8 mouse cellular contexts compared by ENCODE assay signal in genomic region chr1:165634151-165634884, GRCm38 (mm10). TPM values are rescaled to one million over a fixed set of nuclear protein-coding genes. Genes with fewer than 3 reads are reported as not detected.
DNase-seq lines count a peak whose midpoint lies in the region; ATAC-seq lines count a peak whose summit lies in the region.

Gene Mpzl1, minus strand, starts transcription at chr1:165634538.

- no peaks in the 10 kb centered on the region for H3K27me3 ChIP-seq in forebrain, embryonic 14.5 days (replicated peaks; ENCODE audit: control insufficient read depth, insufficient read depth, low read length)
- no peaks in the 10 kb centered on the region for H3K27me3 ChIP-seq in neural tube, embryonic 15.5 days (replicated peaks)

- H3K4me1 ChIP-seq in forebrain, embryonic 14.5 days (ENCODE audit: control insufficient read depth, insufficient read depth, low read length), result peaks cover 7% of the 10 kb centered on the region; the same call in 1 of the 2 replicates
- H3K4me1 ChIP-seq in neural tube, embryonic 15.5 days, result peaks cover 48% of the 10 kb centered on the region

- H3K9ac ChIP-seq in forebrain, embryonic 14.5 days (ENCODE audit: low read length), result peak within 1 kb of the TSS; percentile 90
- peak within 1 kb of the TSS; percentile 91 for H3K9ac ChIP-seq in neural tube, embryonic 15.5 days (replicated peaks)

- DNase-seq in ES-CJ7 (ENCODE audit: low read depth, low spot score), result peak; percentile 99
- DNase-seq in cerebellum, adult 11 months, result peak; percentile 100
- peak; percentile 99 for DNase-seq in forebrain, embryonic 14.5 days (ENCODE audit: low spot score)
- DNase-seq in heart, postnatal 14 days, result peak; percentile 99
- peak; percentile 98 for DNase-seq in layer of hippocampus, adult 11-12 months (ENCODE audit: low spot score)
- peak; percentile 99 for DNase-seq in lung, adult 18-20 months
- DNase-seq in testis, postnatal 14 days (ENCODE audit: low spot score), result peak; percentile 99

- H3K4me3 ChIP-seq in forebrain, embryonic 14.5 days (ENCODE audit: low read depth, low read length), result peak within 1 kb of the TSS; percentile 78
- peak within 1 kb of the TSS; percentile 86 for H3K4me3 ChIP-seq in neural tube, embryonic 15.5 days (replicated peaks)

- ATAC-seq in forebrain, embryonic 14.5 days, result peak; percentile 99
- ATAC-seq in neural tube, embryonic 15.5 days (ENCODE audit: low FRiP score), result peak; percentile 99

- H3K4me2 ChIP-seq in forebrain, embryonic 14.5 days (ENCODE audit: low read length), result peak within 1 kb of the TSS; percentile 70
- H3K4me2 ChIP-seq in neural tube, embryonic 15.5 days, result peak within 1 kb of the TSS; percentile 77

- peak within 1 kb of the TSS; percentile 95 for H3K27ac ChIP-seq in forebrain, embryonic 14.5 days (ENCODE audit: low read depth, low read length)
- H3K27ac ChIP-seq in neural tube, embryonic 15.5 days (replicated peaks), result peak within 1 kb of the TSS; percentile 98

- no peaks in the 10 kb centered on the region for H3K36me3 ChIP-seq in forebrain, embryonic 14.5 days (ENCODE audit: control insufficient read depth, insufficient read depth, low read length)
- no peaks in the 10 kb centered on the region for H3K36me3 ChIP-seq in neural tube, embryonic 15.5 days

- intact Hi-C loops in heart, postnatal 14 days (cut with DNase I), result loop anchor here (2.0 to 10.0 kb wide), 3 partner anchors 52 to 520 kb away; partner anchors contain the start of genes Dcaf6 and Mpc2

- whole genome bisulfite sequencing in forebrain, embryonic 14.5 days, result under 1% methylated on average over 42 of the region's 73 CpGs
- 1% methylated on average over 59 of the region's 73 CpGs for WGBS in neural tube, embryonic 15.5 days

- H3K9me3 ChIP-seq in forebrain, embryonic 14.5 days (replicated peaks; ENCODE audit: control insufficient read depth, low read length), result no peaks in the 10 kb centered on the region
- H3K9me3 ChIP-seq in neural tube, embryonic 15.5 days (replicated peaks), result no peaks in the 10 kb centered on the region

RNA-seq across cellular contexts. Expression of gene Mpzl1, which starts in this region (rescaled TPM):
- polyA plus RNA-seq in forebrain, embryonic 14.5 days (2014; fragmentation: Nextera tagmentation; extraction: Ambion mirVana), result 159 and 160 TPM in 2 replicates
- total RNA-seq in heart, postnatal 14 days (2021), result 10 to 100 TPM; 33.3 to 34.1 TPM
- polyA plus RNA-seq in neural tube, embryonic 15.5 days (2015; fragmentation: Nextera tagmentation; extraction: Ambion mirVana), result 159 and 163 TPM in 2 replicates

Comparison
In these comparisons a context has a peak if more than half of its experiments do, and no peak if none do; other contexts are left out.
1. Peak in every context shown above with its lines: DNase-seq, ATAC-seq, H3K4me3 ChIP-seq and H3K27ac ChIP-seq.